Mouse (Mus musculus): ENCODE measurements around the gene 1110002E22Rik. TPM values are rescaled to one million over a fixed set of nuclear protein-coding genes. Genes with fewer than 3 reads are reported as not detected.

Gene 1110002E22Rik
- 1.9 and 2.8 TPM in 2 replicates for polyA plus RNA-seq (2015; fragmentation: Nextera tagmentation; extraction: Ambion mirVana)

DNA sequence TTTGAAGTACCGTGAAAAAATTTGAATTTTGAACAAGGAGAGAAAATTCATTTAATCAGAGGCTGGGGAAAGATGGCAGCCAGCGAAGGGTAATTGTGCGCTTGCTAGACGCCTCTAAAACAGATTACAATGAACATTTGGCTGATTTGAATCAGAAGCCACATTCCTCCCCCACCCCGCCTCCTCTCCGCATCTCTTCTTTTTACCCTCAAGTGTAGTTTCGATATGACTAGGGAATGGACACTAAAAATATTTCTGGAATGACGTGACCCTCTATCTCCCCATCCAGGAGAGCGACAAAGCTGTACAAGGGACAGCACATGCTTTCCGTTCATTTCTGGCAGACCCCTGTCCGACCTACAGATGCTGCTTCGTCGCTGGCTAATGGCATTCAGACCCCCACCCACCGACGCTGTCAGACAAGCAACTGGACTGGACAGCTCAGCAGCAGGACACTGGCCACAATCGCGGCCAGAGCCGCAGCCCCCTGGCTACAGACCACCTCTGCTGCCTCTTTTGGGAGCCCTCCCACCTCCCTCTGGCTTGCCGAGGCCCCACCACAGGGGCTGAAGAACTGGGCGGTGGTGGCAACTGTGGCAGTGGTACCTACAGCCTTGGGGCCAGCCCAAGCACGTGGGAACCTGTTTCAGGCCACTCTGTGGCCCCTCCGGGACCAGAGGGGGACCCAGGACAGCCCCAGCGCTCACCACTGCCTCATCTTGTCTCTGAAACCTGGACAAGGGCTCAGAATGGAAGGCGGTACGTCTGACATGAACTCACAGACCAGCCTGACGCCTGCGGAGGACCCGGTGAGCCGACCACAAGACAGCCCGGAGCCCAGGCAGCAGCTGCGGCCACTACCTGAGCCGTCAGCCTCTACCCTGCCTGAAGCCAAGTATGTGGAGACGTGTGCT, at the start of gene 1110002E22Rik:
1110002E22Rik (plus strand) TSS at position 321 of the 914 bp plus-strand sequence.
- no peaks in the 10 kb centered on the region for H3K9me3 ChIP-seq (replicated peaks)
- peaks cover 41% of the 10 kb centered on the region for H3K4me1 ChIP-seq
- 60% methylated on average over 33 of the region's 33 CpGs for WGBS
- H3K4me2 ChIP-seq (replicated peaks), result peak within 1 kb of the TSS; percentile 17; the same call in 1 of the 2 replicates
- no peaks in the 10 kb centered on the region for H3K36me3 ChIP-seq
- ATAC-seq (ENCODE audit: insufficient number of reproducible peaks, low FRiP score, low TSS enrichment, low read depth), result no peak; the same call in 1 of the 2 replicates
- H3K27ac ChIP-seq (replicated peaks), result peak within 1 kb of the TSS; percentile 83
- H3K4me3 ChIP-seq (replicated peaks), result no peak within 1 kb of the TSS
- H3K9ac ChIP-seq, result no peak within 1 kb of the TSS
- H3K27me3 ChIP-seq, result no peaks in the 10 kb centered on the region

DNA sequence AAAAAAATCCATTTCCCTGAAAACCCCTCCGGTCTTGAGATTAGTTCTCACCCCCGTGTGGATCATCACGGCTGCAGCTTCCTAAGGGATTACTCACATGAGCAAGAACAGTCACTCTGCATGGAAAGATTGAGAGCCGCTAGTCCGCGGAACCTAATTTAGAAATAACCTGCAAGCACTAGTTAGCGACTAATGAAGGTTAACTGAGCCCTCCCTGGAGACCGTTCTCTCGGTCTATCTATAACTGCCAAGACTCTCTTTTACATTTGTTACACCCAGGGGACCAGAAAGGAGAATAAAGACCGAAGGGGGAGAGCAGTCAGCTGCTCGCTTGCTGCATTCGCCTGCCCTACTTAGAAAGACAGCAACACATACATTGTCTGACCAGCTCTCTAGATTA, 48.0 kb upstream of the 1110002E22Rik start:
- no peak overlapping the region for H3K27ac ChIP-seq (replicated peaks)
- H3K9me3 ChIP-seq (replicated peaks), result no peaks in the 10 kb centered on the region
- no peak overlapping the region for H3K9ac ChIP-seq
- no peaks in the 10 kb centered on the region for H3K36me3 ChIP-seq
- no peaks in the 10 kb centered on the region for H3K27me3 ChIP-seq
- no peak overlapping the region for H3K4me3 ChIP-seq (replicated peaks)
- H3K4me2 ChIP-seq (replicated peaks), result no peak overlapping the region
- ATAC-seq (ENCODE audit: insufficient number of reproducible peaks, low FRiP score, low TSS enrichment, low read depth), result no peak
- 75% methylated on average over 12 of the region's 12 CpGs for WGBS
- peaks cover 2% of the 10 kb centered on the region; the same call in 1 of the 2 replicates for H3K4me1 ChIP-seq

GRCm38 (mm10) chr3:138022003-138022402, 42.8 kb upstream of the 1110002E22Rik start:
- Histone ChIP-seq H3K36me3 (no peaks in the 10 kb centered on the region), H3K9ac (no peak overlapping the region), H3K27me3 (no peaks in the 10 kb centered on the region), H3K4me2 (replicated peaks) (no peak overlapping the region), H3K4me1 (no peaks in the 10 kb centered on the region), H3K4me3 (replicated peaks) (no peak overlapping the region), H3K27ac (replicated peaks) (no peak overlapping the region), H3K9me3 (replicated peaks) (no peaks in the 10 kb centered on the region)
- ATAC-seq (ENCODE audit: insufficient number of reproducible peaks, low FRiP score, low TSS enrichment, low read depth), result no peak
- WGBS, result 74% methylated on average over 4 of the region's 4 CpGs

DNA sequence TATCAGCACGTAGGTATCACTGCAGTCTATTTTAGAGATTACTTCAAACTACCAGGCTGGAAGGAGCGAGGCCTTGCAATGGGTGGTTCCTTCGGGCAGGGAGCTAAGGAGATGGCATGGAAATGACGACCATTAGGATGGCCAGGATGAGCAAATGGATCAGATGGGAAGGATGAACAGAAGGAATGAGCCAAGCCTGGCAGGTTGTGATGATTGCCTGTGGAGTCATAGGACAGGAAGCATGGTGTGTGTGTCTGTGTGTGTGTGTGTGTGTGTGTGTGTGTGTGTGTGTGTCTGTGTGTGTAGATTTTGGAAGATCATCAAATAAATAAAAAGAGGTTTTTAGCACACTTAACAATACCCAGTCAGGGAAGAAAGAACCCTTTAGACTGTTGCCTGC, 42.2 kb upstream of the 1110002E22Rik start:
- Histone ChIP-seq H3K27ac (replicated peaks) (no peak overlapping the region), H3K4me2 (replicated peaks) (no peak overlapping the region), H3K36me3 (no peaks in the 10 kb centered on the region), H3K4me3 (replicated peaks) (no peak overlapping the region), H3K27me3 (no peaks in the 10 kb centered on the region), H3K9ac (no peak overlapping the region), H3K9me3 (replicated peaks) (no peaks in the 10 kb centered on the region), H3K4me1 (no peaks in the 10 kb centered on the region)
- WGBS, result 85% methylated on average over 4 of the region's 4 CpGs
- no peak for ATAC-seq (ENCODE audit: insufficient number of reproducible peaks, low FRiP score, low TSS enrichment, low read depth)

DNA sequence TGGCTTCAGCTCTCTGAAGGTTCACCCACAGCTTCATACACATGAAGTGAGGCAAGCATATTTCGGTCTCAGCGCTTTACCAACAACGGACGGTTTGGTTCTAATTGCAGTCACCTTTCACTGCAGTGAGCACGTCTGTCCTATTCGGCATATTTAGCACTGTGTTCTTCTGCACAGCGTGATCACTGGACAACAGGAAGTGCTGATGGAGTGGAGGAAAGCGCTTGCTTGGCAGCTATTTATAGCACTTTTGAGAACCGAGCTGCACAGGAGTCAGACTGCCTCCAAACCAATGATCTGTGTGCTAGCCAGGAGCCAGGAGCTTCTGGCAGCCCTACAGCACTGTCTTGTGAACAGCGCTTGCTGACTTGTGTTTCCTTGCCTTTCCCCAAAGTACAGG, 38.6 kb upstream of the 1110002E22Rik start:
- H3K27ac ChIP-seq (replicated peaks), result no peak overlapping the region
- no peak for ATAC-seq (ENCODE audit: insufficient number of reproducible peaks, low FRiP score, low TSS enrichment, low read depth)
- no peaks in the 10 kb centered on the region for H3K9me3 ChIP-seq (replicated peaks)
- no peak overlapping the region for H3K9ac ChIP-seq
- H3K4me2 ChIP-seq (replicated peaks), result no peak overlapping the region
- H3K4me3 ChIP-seq (replicated peaks), result no peak overlapping the region
- no peaks in the 10 kb centered on the region for H3K36me3 ChIP-seq
- 66% methylated on average over 10 of the region's 10 CpGs for WGBS
- no peaks in the 10 kb centered on the region for H3K27me3 ChIP-seq
- H3K4me1 ChIP-seq, result no peaks in the 10 kb centered on the region

DNA sequence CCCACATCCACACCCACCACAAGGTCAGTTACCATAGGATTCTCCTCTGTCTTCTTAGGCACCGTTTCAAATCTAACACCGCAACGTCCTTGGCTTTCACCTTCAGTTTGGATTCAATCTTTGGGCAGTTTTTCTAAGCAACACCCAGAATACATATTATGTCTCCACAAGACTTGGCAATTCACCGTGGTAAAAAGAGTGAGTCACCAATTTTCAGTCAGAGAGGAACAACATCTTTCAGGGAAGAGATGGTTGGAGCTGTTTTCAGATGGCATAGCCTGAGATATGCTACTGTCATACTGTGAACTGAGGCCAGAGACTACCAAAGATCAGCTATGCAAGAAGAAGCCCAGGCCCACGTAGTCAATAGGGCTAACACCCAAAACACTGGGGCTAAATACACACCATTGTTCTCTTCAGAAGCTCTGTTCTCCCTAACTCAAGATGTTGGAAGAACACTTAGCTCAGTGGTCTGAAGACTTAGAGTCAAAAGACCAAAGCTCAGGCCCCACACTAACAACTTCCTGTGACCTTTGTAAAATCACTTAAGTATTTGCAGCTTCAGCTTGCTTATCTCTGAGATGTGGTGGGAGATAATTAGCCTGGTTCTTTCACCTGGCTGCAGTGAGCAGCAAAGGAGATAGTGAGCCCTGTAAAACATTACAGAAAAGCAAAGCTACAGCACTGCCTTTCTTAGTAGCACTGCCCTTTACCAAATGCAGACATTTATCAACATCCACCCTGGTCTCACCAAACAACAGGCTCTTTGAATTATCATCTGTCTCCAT, 37.1 kb upstream of the 1110002E22Rik start:
- Histone ChIP-seq H3K27ac (replicated peaks) (no peak overlapping the region), H3K4me3 (replicated peaks) (no peak overlapping the region), H3K4me2 (replicated peaks) (no peak overlapping the region), H3K4me1 (no peaks in the 10 kb centered on the region), H3K27me3 (no peaks in the 10 kb centered on the region), H3K9me3 (replicated peaks) (no peaks in the 10 kb centered on the region), H3K36me3 (no peaks in the 10 kb centered on the region), H3K9ac (no peak overlapping the region)
- ATAC-seq (ENCODE audit: insufficient number of reproducible peaks, low FRiP score, low TSS enrichment, low read depth), result no peak
- 71% methylated on average over 5 of the region's 5 CpGs for WGBS

GRCm38 (mm10) chr3:138029351-138029750, 35.5 kb upstream of the 1110002E22Rik start:
- Histone ChIP-seq H3K9me3 (replicated peaks) (no peaks in the 10 kb centered on the region), H3K4me2 (replicated peaks) (no peak overlapping the region), H3K36me3 (no peaks in the 10 kb centered on the region), H3K27me3 (no peaks in the 10 kb centered on the region), H3K4me1 (no peaks in the 10 kb centered on the region), H3K4me3 (replicated peaks) (no peak overlapping the region), H3K9ac (no peak overlapping the region), H3K27ac (replicated peaks) (no peak overlapping the region)
- WGBS, result 89% methylated on average over 5 of the region's 5 CpGs
- no peak for ATAC-seq (ENCODE audit: insufficient number of reproducible peaks, low FRiP score, low TSS enrichment, low read depth)

GRCm38 (mm10) chr3:138030563-138030962, 34.3 kb upstream of the 1110002E22Rik start:
- Histone ChIP-seq H3K27ac (replicated peaks) (no peak overlapping the region), H3K36me3 (no peaks in the 10 kb centered on the region), H3K27me3 (no peaks in the 10 kb centered on the region), H3K4me3 (replicated peaks) (no peak overlapping the region), H3K4me1 (no peaks in the 10 kb centered on the region), H3K9ac (no peak overlapping the region), H3K9me3 (replicated peaks) (no peaks in the 10 kb centered on the region), H3K4me2 (replicated peaks) (no peak overlapping the region)
- ATAC-seq (ENCODE audit: insufficient number of reproducible peaks, low FRiP score, low TSS enrichment, low read depth), result no peak
- 83% methylated on average over 6 of the region's 6 CpGs for WGBS

DNA sequence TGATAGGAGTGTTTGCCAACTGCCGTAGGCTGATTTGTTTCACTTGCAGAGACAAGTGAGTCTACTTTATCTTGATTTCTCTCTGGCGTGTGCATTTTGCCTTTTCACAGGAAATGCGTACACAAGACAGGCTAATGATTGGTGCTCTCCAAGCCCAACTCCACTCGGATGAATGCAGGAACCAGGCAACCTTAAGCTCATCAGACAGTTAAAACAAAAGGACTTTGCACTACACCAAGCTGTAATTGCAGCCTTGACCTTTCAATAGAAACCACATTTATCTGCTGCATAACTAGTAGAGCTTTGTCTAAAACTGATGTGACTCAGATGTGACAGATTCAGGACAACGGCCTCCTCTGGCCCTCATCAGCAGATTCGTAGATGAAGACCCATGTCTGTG, 30.9 kb upstream of the 1110002E22Rik start:
- Histone ChIP-seq H3K9ac (no peak overlapping the region), H3K4me3 (replicated peaks) (no peak overlapping the region), H3K27ac (replicated peaks) (no peak overlapping the region), H3K36me3 (no peaks in the 10 kb centered on the region), H3K4me1 (no peaks in the 10 kb centered on the region), H3K4me2 (replicated peaks) (no peak overlapping the region), H3K9me3 (replicated peaks) (no peaks in the 10 kb centered on the region), H3K27me3 (no peaks in the 10 kb centered on the region)
- 65% methylated on average over 6 of the region's 6 CpGs for WGBS
- no peak for ATAC-seq (ENCODE audit: insufficient number of reproducible peaks, low FRiP score, low TSS enrichment, low read depth)

- Histone ChIP-seq H3K9ac (no peak overlapping the region), H3K4me2 (replicated peaks) (no peak overlapping the region), H3K27ac (replicated peaks) (no peak overlapping the region), H3K4me3 (replicated peaks) (no peak overlapping the region), H3K36me3 (no peaks in the 10 kb centered on the region), H3K9me3 (replicated peaks) (no peaks in the 10 kb centered on the region), H3K4me1 (peaks cover 3% of the 10 kb centered on the region; the same call in 1 of the 2 replicates), H3K27me3 (no peaks in the 10 kb centered on the region)
- 72% methylated on average over 2 of the region's 2 CpGs for WGBS
- no peak for ATAC-seq (ENCODE audit: insufficient number of reproducible peaks, low FRiP score, low TSS enrichment, low read depth)
Measured at GRCm38 (mm10) chr3:138040938-138041337, 23.9 kb upstream of the 1110002E22Rik start.

DNA sequence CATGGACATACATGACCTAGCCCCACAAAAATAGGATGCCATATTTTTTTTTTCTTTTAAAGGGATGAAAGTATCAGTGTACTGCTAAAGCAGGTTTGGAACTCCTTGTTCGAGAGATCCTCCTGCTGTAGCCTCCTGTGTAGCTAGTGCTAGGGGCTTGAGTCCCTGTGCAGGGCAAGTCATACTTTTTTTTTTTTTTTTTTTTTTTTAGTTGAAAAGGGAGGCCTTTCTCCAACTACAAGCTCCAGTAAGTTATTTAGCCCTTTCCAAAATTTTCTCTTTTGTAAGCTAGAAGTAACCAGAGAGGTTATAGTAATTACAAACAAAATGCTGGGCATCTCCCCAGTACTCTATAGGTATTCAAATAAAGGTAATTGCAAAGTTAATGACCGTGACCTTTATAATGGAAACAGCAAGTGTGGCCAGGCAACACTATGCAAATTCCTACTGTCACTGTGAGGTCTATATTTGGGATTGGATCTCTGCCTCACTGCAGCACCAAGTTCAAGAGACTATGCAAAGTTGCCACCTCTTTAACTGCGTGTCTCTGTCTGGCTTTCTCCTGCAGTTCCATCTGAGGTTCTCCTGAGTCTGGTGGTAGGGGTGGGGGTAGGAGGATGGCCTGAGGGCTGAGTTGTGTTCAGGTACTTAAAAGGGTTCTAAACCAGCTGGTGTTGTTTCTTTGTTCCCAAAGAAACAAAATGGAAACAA, 23.1 kb upstream of the 1110002E22Rik start:
- 60% methylated on average over 3 of the region's 3 CpGs for WGBS
- no peak for ATAC-seq (ENCODE audit: insufficient number of reproducible peaks, low FRiP score, low TSS enrichment, low read depth)

More for the DNA sequence above, 23.1 kb upstream of the 1110002E22Rik start:
- Histone ChIP-seq H3K9me3 (replicated peaks) (no peaks in the 10 kb centered on the region), H3K27ac (replicated peaks) (no peak overlapping the region), H3K36me3 (no peaks in the 10 kb centered on the region), H3K27me3 (no peaks in the 10 kb centered on the region), H3K4me2 (replicated peaks) (no peak overlapping the region), H3K4me3 (replicated peaks) (no peak overlapping the region), H3K4me1 (peaks cover 3% of the 10 kb centered on the region; the same call in 1 of the 2 replicates), H3K9ac (no peak overlapping the region)
